Mouse (Mus musculus) urinary bladder, postnatal 25 days (tissue): ENCODE measurements around the gene Dnase1.
A peak's percentile ranks its signal among the peaks of the same experiment; 100 is the strongest.
"Not testable (repeated sequence)": the region's sequence is repeated elsewhere in the genome, so short reads cannot be mapped to it uniquely, and the experiment has no call there.

Experiments
- DNase-seq: peaks from one replicate; pipeline ENCODE4 v3.0.0; 2022; ENCODE audit warnings: low spot score

Gene Dnase1

DNA sequence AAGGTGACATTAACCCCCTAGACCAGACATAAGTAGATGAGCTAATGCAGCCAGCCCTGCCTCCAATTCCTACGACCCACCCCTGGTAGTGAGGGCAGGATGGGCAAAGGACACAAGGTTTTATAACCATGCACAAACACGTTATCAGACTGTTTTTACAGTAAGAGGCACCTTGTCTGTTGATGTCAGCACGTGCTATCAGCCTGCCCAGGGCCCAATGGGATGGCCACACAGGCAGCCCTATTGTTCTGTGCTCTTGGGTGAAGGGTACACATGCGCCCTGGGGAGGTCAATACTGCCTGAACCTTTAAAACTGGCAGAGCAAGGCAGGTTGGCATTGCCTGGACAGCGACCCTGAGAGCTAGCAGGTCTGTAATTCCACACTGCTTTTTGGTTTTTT is at the start of gene Dnase1:
Gene Dnase1, plus strand, starts transcription at position 136 of the 400 bp plus-strand sequence.
- no peak for DNase-seq

DNA sequence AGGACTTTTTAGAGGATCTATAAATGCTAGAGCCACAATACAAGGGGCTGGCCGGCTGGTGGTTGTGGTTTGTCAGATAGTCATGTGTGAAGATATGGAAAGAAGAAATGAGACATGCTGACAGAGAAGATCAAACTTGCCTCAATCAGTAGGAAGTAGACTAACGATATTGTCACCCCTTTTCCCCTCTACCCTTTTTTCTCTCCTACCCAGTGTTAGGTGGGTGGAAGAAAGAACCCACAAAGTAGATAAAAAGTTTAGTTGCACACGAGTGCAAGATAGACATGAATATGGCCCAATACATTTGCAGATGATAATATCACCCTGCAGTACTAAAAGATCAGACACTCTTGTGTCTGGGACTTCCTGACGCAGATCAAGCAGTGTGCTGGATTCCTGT is 48.3 kb upstream of the Dnase1 start:
- DNase-seq, result no peak

DNA sequence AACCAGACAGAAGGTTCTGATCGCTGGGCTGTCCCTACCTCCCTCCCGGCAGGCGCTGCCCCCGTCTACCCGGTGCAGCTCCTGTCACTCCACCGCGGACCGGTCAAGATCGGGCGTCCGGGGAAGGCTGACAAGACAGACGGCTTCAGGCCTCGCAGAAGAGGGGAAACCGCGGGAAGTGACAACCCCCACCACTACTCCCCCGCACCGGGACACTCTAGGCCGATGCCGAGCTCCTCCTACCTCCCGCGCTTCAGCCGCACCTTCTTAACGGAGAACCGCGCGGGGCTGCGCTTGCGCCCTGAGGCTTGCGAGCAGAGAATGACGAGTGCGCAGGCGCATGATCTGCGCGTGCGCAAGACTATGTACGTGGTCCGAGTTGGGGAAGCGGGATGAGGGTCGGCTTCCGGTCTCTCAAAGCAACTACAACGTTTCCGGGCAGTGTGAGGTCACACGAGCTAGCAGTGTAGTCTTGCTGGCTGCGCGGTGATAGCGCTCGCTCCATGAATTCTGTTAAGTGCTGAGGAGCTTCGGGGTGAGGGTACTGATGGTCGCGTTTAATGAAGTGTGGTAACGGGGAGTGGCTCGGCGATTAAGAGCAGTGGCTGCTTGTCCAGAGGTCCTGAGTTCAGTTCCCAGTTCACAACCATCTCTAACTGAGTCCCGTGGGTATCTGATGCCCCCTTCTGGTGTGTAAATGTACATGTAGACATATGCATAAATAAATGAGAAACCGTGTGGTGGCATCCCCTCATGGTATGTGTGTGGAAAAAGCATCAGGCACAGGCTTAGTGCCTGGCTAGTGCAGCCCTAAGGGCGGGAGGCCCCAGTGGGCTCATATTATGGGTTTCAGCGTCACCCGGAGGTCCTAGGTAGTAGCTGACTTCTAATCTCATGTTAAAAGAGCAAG is 33.0 kb upstream of the Dnase1 start, which contains the start of gene Slx4:
Gene Slx4, minus strand, starts transcription at position 282 of the 910 bp plus-strand sequence.
- DNase-seq, result peak; percentile 93

- no peak for DNase-seq
Measured at GRCm38 (mm10) chr16:4012882-4013570, 23.7 kb upstream of the Dnase1 start.

DNA sequence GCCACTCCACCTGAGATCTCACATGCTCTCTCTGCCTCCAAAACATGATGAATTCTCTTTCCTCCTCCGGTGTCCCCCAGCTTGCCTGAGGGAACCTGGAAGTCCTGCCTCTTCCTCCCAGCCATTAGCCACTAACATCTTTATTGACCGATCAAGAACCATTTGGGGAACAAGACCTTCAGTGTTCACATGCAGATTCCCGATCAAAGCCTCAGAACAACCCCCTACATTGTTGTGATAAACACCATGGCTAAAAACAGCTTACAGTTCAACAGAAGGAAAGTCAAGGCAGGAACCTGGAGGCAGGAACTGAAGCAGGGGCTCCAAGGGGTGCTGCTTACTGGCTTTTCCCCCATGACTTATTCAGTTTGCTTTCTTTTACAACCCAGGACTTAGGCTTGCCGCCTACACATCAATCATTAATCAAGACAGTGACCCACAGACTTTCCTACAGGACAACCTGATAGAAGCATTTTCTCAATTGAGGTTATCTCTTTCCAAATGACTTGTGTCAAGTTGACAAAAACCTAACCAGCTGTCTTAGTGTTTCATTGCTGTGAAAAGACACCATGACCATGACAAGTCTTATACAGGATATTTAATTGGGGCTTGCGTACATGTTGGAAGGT is 22.6 kb upstream of the Dnase1 start:
- no peak for DNase-seq

- not testable (repeated sequence) for DNase-seq
Measured at GRCm38 (mm10) chr16:4016786-4017185, 20.0 kb upstream of the Dnase1 start.

- not testable (repeated sequence) for DNase-seq
Measured at GRCm38 (mm10) chr16:4017466-4017865, 19.3 kb upstream of the Dnase1 start.

DNA sequence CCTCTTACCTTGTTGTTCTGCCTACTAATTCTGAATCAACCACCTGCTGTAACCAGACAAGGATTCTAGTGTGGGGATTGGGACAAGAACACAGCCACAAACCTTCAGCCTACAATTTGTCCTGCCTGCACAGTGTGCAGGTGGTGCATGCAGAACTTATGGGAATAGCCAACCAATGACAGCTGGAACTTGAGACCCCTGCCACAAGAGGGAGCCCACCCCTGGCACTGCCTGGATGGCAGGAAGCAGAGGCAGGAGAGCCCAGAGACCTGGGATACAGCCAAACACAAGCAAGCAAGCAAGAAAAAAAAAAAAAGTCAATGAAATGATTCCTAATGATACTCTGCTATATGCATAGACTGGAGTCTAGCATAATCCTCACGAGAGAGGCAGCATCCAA is 15.5 kb upstream of the Dnase1 start:
- no peak for DNase-seq

GRCm38 (mm10) chr16:4022719-4023118 is 14.0 kb upstream of the Dnase1 start:
- no peak for DNase-seq

GRCm38 (mm10) chr16:4026672-4027071 is 10.1 kb upstream of the Dnase1 start:
- DNase-seq, result no peak

DNA sequence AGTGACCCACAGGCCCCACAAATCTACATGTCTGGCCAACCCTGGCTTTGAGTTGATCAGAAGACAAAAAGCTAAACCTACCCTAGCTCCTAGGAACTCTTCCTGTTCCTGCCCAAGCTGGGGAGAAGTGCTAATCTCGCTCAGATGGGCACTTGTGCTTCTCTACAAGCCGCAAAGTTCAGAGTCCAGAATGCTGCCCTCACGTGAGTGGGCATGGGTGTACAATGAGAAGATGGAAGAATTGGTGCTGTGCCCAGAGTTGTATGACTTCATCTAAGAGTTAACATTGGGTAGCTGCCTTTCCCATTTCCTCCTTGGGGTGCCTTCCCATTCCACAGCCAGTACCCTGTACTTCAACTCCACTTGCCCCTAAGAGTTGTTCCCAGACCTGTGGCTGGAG is 9.5 kb upstream of the Dnase1 start:
- DNase-seq, result no peak

GRCm38 (mm10) chr16:4029371-4029841 is 7.3 kb upstream of the Dnase1 start:
- no peak for DNase-seq

- no peak for DNase-seq
Measured at GRCm38 (mm10) chr16:4030501-4030900, 6.2 kb upstream of the Dnase1 start.

DNA sequence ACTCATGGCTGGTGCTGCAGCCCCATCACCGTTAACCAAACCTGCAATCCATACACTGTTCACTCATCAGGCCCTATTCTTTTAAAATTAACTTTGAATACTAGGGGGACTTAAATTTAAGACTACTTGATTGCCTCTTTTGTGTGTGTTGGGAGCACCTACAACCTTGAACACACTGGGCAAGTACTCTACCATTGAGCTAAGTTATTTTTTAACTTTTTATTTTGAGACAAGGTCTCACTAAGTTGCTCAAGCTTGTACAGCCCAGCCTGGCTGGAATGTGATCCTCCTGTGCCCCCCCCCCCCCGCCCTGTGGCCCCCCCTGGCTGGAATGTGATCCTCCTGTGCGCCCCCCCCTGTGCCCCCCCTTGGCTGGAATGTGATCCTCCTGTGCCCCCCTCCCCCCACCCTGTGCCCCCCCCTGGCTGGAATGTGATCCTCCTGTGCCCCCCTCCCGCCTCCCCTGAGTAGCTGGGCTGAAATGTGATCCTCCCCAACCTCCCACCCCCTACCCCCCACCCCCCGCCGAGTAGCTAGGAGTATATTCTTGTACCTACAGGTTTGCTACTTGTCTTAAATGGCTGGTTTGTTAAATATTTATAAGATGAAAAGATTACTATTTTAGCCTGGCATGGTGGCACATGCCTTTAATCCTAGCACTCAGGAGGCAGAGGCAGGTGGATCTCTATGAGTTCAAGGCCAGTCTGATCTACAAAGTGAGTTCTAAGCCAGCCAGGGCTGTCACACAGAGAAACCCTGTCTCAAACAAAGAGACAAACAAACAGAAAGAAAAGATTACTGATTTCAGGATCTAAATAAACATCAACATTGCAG is 5.1 kb upstream of the Dnase1 start:
- DNase-seq, result no peak

- DNase-seq, result no peak
Measured at GRCm38 (mm10) chr16:4032341-4032748, 4.4 kb upstream of the Dnase1 start.

DNA sequence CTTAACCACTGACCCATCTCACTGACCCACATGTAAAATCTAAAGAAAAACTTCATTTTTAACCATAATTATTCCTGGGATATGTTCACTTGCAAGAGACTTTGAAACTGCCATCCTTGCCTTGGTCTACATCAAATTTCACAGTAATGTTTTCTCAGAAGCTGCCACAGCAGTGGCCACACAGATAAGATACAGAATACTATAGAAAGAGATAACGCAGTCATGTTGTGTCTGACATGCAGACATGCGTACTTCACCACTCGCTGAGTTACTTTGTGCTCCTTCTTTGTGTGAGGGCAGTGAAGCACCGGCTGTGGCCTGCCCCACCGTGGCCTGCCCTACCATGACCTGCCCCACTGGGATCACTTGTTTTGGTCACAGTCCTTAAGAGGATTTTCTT is 2.8 kb upstream of the Dnase1 start:
- no peak for DNase-seq

DNA sequence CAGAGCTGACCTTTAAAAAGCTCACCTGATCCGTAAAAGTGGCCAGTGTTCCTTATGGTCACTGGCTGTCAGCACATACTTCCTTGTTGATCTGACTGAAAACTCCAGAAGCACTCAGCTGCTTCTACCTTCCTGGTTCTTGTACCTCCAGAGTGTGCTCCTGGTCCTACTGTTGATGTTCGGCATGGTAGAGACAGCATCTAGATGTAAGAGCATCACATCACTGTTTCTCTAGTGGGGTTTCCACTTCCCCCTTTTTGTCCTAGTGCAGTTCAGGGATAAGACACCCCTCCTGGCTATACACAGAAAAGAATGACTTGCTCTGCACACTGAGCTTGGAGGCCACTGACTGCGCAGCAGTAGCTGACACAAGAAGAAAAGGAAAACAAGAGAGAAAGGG is 2.3 kb upstream of the Dnase1 start:
- DNase-seq, result no peak

- DNase-seq, result no peak
Measured at GRCm38 (mm10) chr16:4035575-4035974, 1.2 kb upstream of the Dnase1 start.

- DNase-seq, result no peak
Measured at GRCm38 (mm10) chr16:4037690-4038089, 948 bp downstream of the Dnase1 start.

DNA sequence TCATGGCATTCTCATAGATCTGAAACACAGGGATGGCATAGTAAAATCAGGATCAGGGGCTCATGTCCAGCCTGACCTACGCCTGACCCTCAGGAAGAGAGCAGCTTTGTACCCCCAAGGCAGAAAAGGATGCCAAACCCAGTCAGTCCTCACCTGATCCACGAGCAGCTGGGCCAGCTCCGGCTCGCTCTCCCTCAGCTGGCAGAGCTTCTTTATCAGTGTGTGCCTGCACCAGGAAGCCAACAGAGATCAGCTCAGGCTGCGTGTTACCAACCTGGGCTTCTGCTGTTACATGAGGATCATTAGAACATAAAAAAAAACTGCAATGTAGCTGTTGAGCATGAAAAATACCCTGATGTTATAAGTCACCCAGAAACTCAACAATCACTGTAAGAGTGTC is 3.5 kb downstream of the Dnase1 start:
- DNase-seq, result no peak

DNA sequence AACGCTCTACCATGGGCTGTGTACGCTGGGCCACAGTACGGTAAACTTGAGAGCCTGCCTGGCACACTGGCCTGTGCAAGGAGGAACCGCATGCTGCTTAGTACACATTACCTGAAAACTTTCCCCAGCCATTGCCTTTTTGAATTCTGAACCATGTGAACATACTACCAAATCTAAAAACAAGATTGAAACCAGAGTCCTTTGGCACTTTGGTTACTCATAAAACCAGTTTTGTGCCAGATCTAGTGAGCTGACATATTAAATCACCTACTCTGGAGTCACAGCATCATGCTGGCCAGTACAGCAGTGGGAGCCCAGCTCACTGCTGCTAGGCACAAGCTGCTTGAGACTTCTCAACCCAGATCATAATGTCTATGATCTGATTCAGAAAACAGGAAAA is 4.9 kb downstream of the Dnase1 start:
- no peak for DNase-seq

DNA sequence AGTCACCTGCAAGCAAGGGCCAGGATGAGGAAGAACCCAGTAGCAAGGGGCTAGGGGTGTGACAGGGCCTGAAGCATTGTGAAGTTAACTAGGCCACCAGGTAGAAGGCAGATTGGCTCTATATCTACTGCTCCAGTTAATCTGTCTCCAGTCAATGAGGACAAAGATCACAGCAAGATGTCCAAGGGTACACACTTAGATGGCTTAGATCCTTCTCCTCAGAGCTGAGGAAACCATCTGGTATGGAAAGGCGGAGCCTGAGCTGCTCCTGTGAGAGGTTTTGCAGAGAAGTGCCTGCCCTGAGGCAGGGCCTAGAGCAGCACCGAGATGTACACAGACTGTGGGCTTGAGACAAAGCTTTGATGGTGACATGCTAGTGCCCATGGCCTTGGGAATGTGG is 7.4 kb downstream of the Dnase1 start:
- no peak for DNase-seq
